Mouse (Mus musculus) bone marrow, adult 2 months (tissue): ENCODE data around the gene Wnt10a.

Experiments used
- CTCF ChIP-seq: fragments of 200-500 bp; IDR thresholded peaks from 2 replicates; pipeline ENCODE4 v1.5.1; 2011; ENCODE audit warnings: low read length, control low read depth; ENCODE audit not compliant: control insufficient read depth, insufficient read depth
- POLR2A ChIP-seq: fragments of 200-500 bp; IDR thresholded peaks from 2 replicates; pipeline ENCODE4 v1.6.1; 2011; ENCODE audit warnings: low read depth, mild to moderate bottlenecking, control low read depth, low read length, borderline replicate concordance; ENCODE audit not compliant: control insufficient read depth

DNA sequence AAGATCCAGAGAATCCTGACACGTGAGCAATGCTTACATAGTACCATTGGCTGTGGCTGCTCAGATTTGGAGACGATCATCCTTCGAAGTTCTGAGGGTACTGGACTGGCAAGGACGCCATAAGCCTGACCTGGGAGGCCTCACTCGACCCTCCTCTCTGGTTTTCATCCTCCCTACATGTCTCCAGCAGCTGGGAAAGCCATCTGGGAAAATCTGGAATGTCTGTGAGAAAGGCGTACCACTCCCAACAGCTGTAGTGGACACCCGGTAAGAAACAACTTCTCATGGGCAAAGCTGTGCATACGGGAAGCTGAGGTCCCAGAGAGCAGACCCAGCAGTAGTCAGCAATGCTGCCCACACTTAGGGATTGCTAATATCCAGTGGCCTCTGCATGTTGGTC lies 39.2 kb upstream of the Wnt10a start:
- TF ChIP-seq CTCF (no peak), POLR2A (no peak)
